Mouse (Mus musculus): ENCODE data around the gene Olfr1224-ps1. TPM values are rescaled to one million over a fixed set of nuclear protein-coding genes. Genes with fewer than 3 reads are reported as not detected.

Gene Olfr1224-ps1
- total and polyA plus RNA-seq, 2 experiments from 2014 or later, result not detected

GRCm38 (mm10) chr2:89132954-89133353, 30.9 kb downstream of the Olfr1224-ps1 start, which contains the start of gene Olfr1222:
Gene Olfr1222, minus strand, starts transcription at chr2:89133054.
- TF ChIP-seq EP300 (IDR thresholded peaks at IDR 0.05; ENCODE audit: low read depth) (no peak), CTCF (IDR thresholded peaks at IDR 0.05; ENCODE audit: low read depth) (no peak)
- WGBS, result 19% methylated on average over 3 of the region's 3 CpGs
- Histone ChIP-seq H3K4me1 (ENCODE audit: control insufficient read depth, insufficient read depth) (no peaks in the 10 kb centered on the region), H3K4me3 (ENCODE audit: low read depth, low read length) (no peak within 1 kb of the TSS), H3K36me3 (replicated peaks; ENCODE audit: control insufficient read depth, insufficient read depth, low read length) (no peaks in the 10 kb centered on the region), H3K4me2 (ENCODE audit: low read depth, low read length) (no peak within 1 kb of the TSS), H3K9me3 (replicated peaks; ENCODE audit: control insufficient read depth, low read length) (no peaks in the 10 kb centered on the region), H3K9ac (replicated peaks; ENCODE audit: low read depth, low read length) (no peak within 1 kb of the TSS), H3K27me3 (ENCODE audit: control insufficient read depth, insufficient read depth, low read length) (no peaks in the 10 kb centered on the region), H3K27ac (ENCODE audit: low read depth) (no peak within 1 kb of the TSS)
- ATAC-seq (ENCODE audit: insufficient read depth, low read depth), result no peak
- no peak for DNase-seq (ENCODE audit: low spot score)

GRCm38 (mm10) chr2:89117183-89117582, 46.7 kb downstream of the Olfr1224-ps1 start, which contains the start of gene Olfr1221:
Gene Olfr1221, minus strand, starts transcription at chr2:89117283.
- Histone ChIP-seq H3K9me3 (replicated peaks; ENCODE audit: control insufficient read depth, low read length) (no peaks in the 10 kb centered on the region), H3K4me2 (ENCODE audit: low read depth, low read length) (no peak within 1 kb of the TSS), H3K27me3 (ENCODE audit: control insufficient read depth, insufficient read depth, low read length) (no peaks in the 10 kb centered on the region), H3K36me3 (replicated peaks; ENCODE audit: control insufficient read depth, insufficient read depth, low read length) (no peaks in the 10 kb centered on the region), H3K27ac (ENCODE audit: low read depth) (no peak within 1 kb of the TSS), H3K4me1 (ENCODE audit: control insufficient read depth, insufficient read depth) (no peaks in the 10 kb centered on the region), H3K4me3 (ENCODE audit: low read depth, low read length) (no peak within 1 kb of the TSS), H3K9ac (replicated peaks; ENCODE audit: low read depth, low read length) (no peak within 1 kb of the TSS)
- WGBS, result 71% methylated on average over 2 of the region's 2 CpGs
- TF ChIP-seq CTCF (IDR thresholded peaks at IDR 0.05; ENCODE audit: low read depth) (no peak), EP300 (IDR thresholded peaks at IDR 0.05; ENCODE audit: low read depth) (no peak)
- DNase-seq (ENCODE audit: low spot score) (no peak), ATAC-seq (ENCODE audit: insufficient read depth, low read depth) (no peak)

- Histone ChIP-seq H3K9me3 (replicated peaks; ENCODE audit: control insufficient read depth, low read length) (no peaks in the 10 kb centered on the region), H3K27me3 (ENCODE audit: control insufficient read depth, insufficient read depth, low read length) (no peaks in the 10 kb centered on the region), H3K4me3 (ENCODE audit: low read depth, low read length) (no peak within 1 kb of the TSS), H3K36me3 (replicated peaks; ENCODE audit: control insufficient read depth, insufficient read depth, low read length) (no peaks in the 10 kb centered on the region), H3K4me2 (ENCODE audit: low read depth, low read length) (no peak within 1 kb of the TSS), H3K9ac (replicated peaks; ENCODE audit: low read depth, low read length) (no peak within 1 kb of the TSS), H3K27ac (ENCODE audit: low read depth) (no peak within 1 kb of the TSS), H3K4me1 (ENCODE audit: control insufficient read depth, insufficient read depth) (no peaks in the 10 kb centered on the region)
- ATAC-seq (ENCODE audit: insufficient read depth, low read depth), result no peak
- 62% methylated on average over 3 of the region's 3 CpGs for WGBS
- TF ChIP-seq EP300 (IDR thresholded peaks at IDR 0.05; ENCODE audit: low read depth), result no peak
- DNase-seq (ENCODE audit: low spot score), result no peak
These were observed 57.2 kb downstream of the Olfr1224-ps1 start, which contains the start of gene Olfr1220 for GRCm38 (mm10) chr2:89106735-89107134. Gene Olfr1220, minus strand, starts transcription at chr2:89106835.

- ATAC-seq (ENCODE audit: insufficient read depth, low read depth) (no peak), DNase-seq (ENCODE audit: low spot score) (no peak)
These were observed 58.2 kb downstream of the Olfr1224-ps1 start for GRCm38 (mm10) chr2:89105651-89106050.

More at GRCm38 (mm10) chr2:89105651-89106050, 58.2 kb downstream of the Olfr1224-ps1 start:
- H3K27ac ChIP-seq (ENCODE audit: low read depth), result no peak overlapping the region
- no peak overlapping the region for H3K4me2 ChIP-seq (ENCODE audit: low read depth, low read length)
- H3K4me1 ChIP-seq (ENCODE audit: control insufficient read depth, insufficient read depth), result no peaks in the 10 kb centered on the region
- no peaks in the 10 kb centered on the region for H3K36me3 ChIP-seq (replicated peaks; ENCODE audit: control insufficient read depth, insufficient read depth, low read length)
- H3K27me3 ChIP-seq (ENCODE audit: control insufficient read depth, insufficient read depth, low read length), result no peaks in the 10 kb centered on the region
- H3K9ac ChIP-seq (replicated peaks; ENCODE audit: low read depth, low read length), result no peak overlapping the region
- TF ChIP-seq CTCF (IDR thresholded peaks at IDR 0.05; ENCODE audit: low read depth) (no peak), EP300 (IDR thresholded peaks at IDR 0.05; ENCODE audit: low read depth) (no peak)
- no peaks in the 10 kb centered on the region for H3K9me3 ChIP-seq (replicated peaks; ENCODE audit: control insufficient read depth, low read length)
- H3K4me3 ChIP-seq (ENCODE audit: low read depth, low read length), result no peak overlapping the region

Other genes starting within 250 kb of the Olfr1224-ps1 start
- gene Olfr1209, start 248.9 kb downstream of the Olfr1224-ps1 start, total RNA-seq (2014; rRNA removed; ENCODE audit: low replicate concordance), result not detected in 2 replicates
- gene Olfr1209, start 248.9 kb downstream of the Olfr1224-ps1 start, polyA plus RNA-seq (2015; fragmentation: Nextera tagmentation; extraction: Ambion mirVana), result not detected in 2 replicates
- not detected in 2 replicates for gene Olfr1211, start 226.0 kb downstream of the Olfr1224-ps1 start, total RNA-seq (2014; rRNA removed; ENCODE audit: low replicate concordance)
- not detected in 2 replicates for gene Olfr1211, start 226.0 kb downstream of the Olfr1224-ps1 start, polyA plus RNA-seq (2015; fragmentation: Nextera tagmentation; extraction: Ambion mirVana)
- gene Olfr1212, start 210.1 kb downstream of the Olfr1224-ps1 start, total RNA-seq (2014; rRNA removed; ENCODE audit: low replicate concordance), result not detected in 2 replicates
- not detected in 2 replicates for gene Olfr1212, start 210.1 kb downstream of the Olfr1224-ps1 start, polyA plus RNA-seq (2015; fragmentation: Nextera tagmentation; extraction: Ambion mirVana)
- not detected in 2 replicates for gene Gm13762, start 183.8 kb downstream of the Olfr1224-ps1 start, total RNA-seq (2014; rRNA removed; ENCODE audit: low replicate concordance)
- not detected in 2 replicates for gene Gm13762, start 183.8 kb downstream of the Olfr1224-ps1 start, polyA plus RNA-seq (2015; fragmentation: Nextera tagmentation; extraction: Ambion mirVana)
- gene Olfr1214, start 171.4 kb downstream of the Olfr1224-ps1 start, total RNA-seq (2014; rRNA removed; ENCODE audit: low replicate concordance), result not detected in 2 replicates
- not detected in 2 replicates for gene Olfr1214, start 171.4 kb downstream of the Olfr1224-ps1 start, polyA plus RNA-seq (2015; fragmentation: Nextera tagmentation; extraction: Ambion mirVana)
- not detected in 2 replicates for gene Olfr1215, start 157.1 kb downstream of the Olfr1224-ps1 start, total RNA-seq (2014; rRNA removed; ENCODE audit: low replicate concordance)
- gene Olfr1215, start 157.1 kb downstream of the Olfr1224-ps1 start, polyA plus RNA-seq (2015; fragmentation: Nextera tagmentation; extraction: Ambion mirVana), result not detected in 2 replicates
- not detected in 2 replicates for gene Olfr1216, start 145.8 kb downstream of the Olfr1224-ps1 start, total RNA-seq (2014; rRNA removed; ENCODE audit: low replicate concordance)
- not detected in 2 replicates for gene Olfr1216, start 145.8 kb downstream of the Olfr1224-ps1 start, polyA plus RNA-seq (2015; fragmentation: Nextera tagmentation; extraction: Ambion mirVana)
- not detected in 2 replicates for gene Olfr1217, start 132.0 kb downstream of the Olfr1224-ps1 start, total RNA-seq (2014; rRNA removed; ENCODE audit: low replicate concordance)
- gene Olfr1217, start 132.0 kb downstream of the Olfr1224-ps1 start, polyA plus RNA-seq (2015; fragmentation: Nextera tagmentation; extraction: Ambion mirVana), result not detected in 2 replicates
- not detected in 2 replicates for gene Olfr1218, start 102.9 kb downstream of the Olfr1224-ps1 start, total RNA-seq (2014; rRNA removed; ENCODE audit: low replicate concordance)
- gene Olfr1218, start 102.9 kb downstream of the Olfr1224-ps1 start, polyA plus RNA-seq (2015; fragmentation: Nextera tagmentation; extraction: Ambion mirVana), result not detected in 2 replicates
- not detected in 2 replicates for gene Olfr1219, start 80.6 kb downstream of the Olfr1224-ps1 start, total RNA-seq (2014; rRNA removed; ENCODE audit: low replicate concordance)
- gene Olfr1219, start 80.6 kb downstream of the Olfr1224-ps1 start, polyA plus RNA-seq (2015; fragmentation: Nextera tagmentation; extraction: Ambion mirVana), result not detected in 2 replicates
- gene Olfr1220, start 57.3 kb downstream of the Olfr1224-ps1 start, total RNA-seq (2014; rRNA removed; ENCODE audit: low replicate concordance), result not detected in 2 replicates
- not detected in 2 replicates for gene Olfr1220, start 57.3 kb downstream of the Olfr1224-ps1 start, polyA plus RNA-seq (2015; fragmentation: Nextera tagmentation; extraction: Ambion mirVana)
- gene Olfr1221, start 46.8 kb downstream of the Olfr1224-ps1 start, total RNA-seq (2014; rRNA removed; ENCODE audit: low replicate concordance), result not detected in 2 replicates
- gene Olfr1221, start 46.8 kb downstream of the Olfr1224-ps1 start, polyA plus RNA-seq (2015; fragmentation: Nextera tagmentation; extraction: Ambion mirVana), result not detected in 2 replicates
- not detected in 2 replicates for gene Olfr1222, start 31.0 kb downstream of the Olfr1224-ps1 start, total RNA-seq (2014; rRNA removed; ENCODE audit: low replicate concordance)
- gene Olfr1222, start 31.0 kb downstream of the Olfr1224-ps1 start, polyA plus RNA-seq (2015; fragmentation: Nextera tagmentation; extraction: Ambion mirVana), result not detected in 2 replicates
- gene Olfr1223, start 12.5 kb downstream of the Olfr1224-ps1 start, total RNA-seq (2014; rRNA removed; ENCODE audit: low replicate concordance), result not detected in 2 replicates
- not detected in 2 replicates for gene Olfr1223, start 12.5 kb downstream of the Olfr1224-ps1 start, polyA plus RNA-seq (2015; fragmentation: Nextera tagmentation; extraction: Ambion mirVana)
- gene Olfr1225, start 10.6 kb upstream of the Olfr1224-ps1 start, total RNA-seq (2014; rRNA removed; ENCODE audit: low replicate concordance), result not detected in 2 replicates
- gene Olfr1225, start 10.6 kb upstream of the Olfr1224-ps1 start, polyA plus RNA-seq (2015; fragmentation: Nextera tagmentation; extraction: Ambion mirVana), result not detected in 2 replicates
- not detected in 2 replicates for gene Olfr1226, start 36.0 kb upstream of the Olfr1224-ps1 start, total RNA-seq (2014; rRNA removed; ENCODE audit: low replicate concordance)
- not detected in 2 replicates for gene Olfr1226, start 36.0 kb upstream of the Olfr1224-ps1 start, polyA plus RNA-seq (2015; fragmentation: Nextera tagmentation; extraction: Ambion mirVana)
- not detected in 2 replicates for gene Olfr1228, start 90.0 kb upstream of the Olfr1224-ps1 start, total RNA-seq (2014; rRNA removed; ENCODE audit: low replicate concordance)
- gene Olfr1228, start 90.0 kb upstream of the Olfr1224-ps1 start, polyA plus RNA-seq (2015; fragmentation: Nextera tagmentation; extraction: Ambion mirVana), result not detected in 2 replicates
- gene Olfr1229, start 123.9 kb upstream of the Olfr1224-ps1 start, total RNA-seq (2014; rRNA removed; ENCODE audit: low replicate concordance), result not detected in 2 replicates
- not detected in 2 replicates for gene Olfr1229, start 123.9 kb upstream of the Olfr1224-ps1 start, polyA plus RNA-seq (2015; fragmentation: Nextera tagmentation; extraction: Ambion mirVana)
- not detected in 2 replicates for gene Olfr1230, start 133.2 kb upstream of the Olfr1224-ps1 start, total RNA-seq (2014; rRNA removed; ENCODE audit: low replicate concordance)
- gene Olfr1230, start 133.2 kb upstream of the Olfr1224-ps1 start, polyA plus RNA-seq (2015; fragmentation: Nextera tagmentation; extraction: Ambion mirVana), result not detected in 2 replicates
- gene Olfr1231, start 143.0 kb upstream of the Olfr1224-ps1 start, total RNA-seq (2014; rRNA removed; ENCODE audit: low replicate concordance), result not detected in 2 replicates
- not detected in 2 replicates for gene Olfr1231, start 143.0 kb upstream of the Olfr1224-ps1 start, polyA plus RNA-seq (2015; fragmentation: Nextera tagmentation; extraction: Ambion mirVana)
- gene Olfr1232, start 165.6 kb upstream of the Olfr1224-ps1 start, total RNA-seq (2014; rRNA removed; ENCODE audit: low replicate concordance), result not detected in 2 replicates
- not detected in 2 replicates for gene Olfr1232, start 165.6 kb upstream of the Olfr1224-ps1 start, polyA plus RNA-seq (2015; fragmentation: Nextera tagmentation; extraction: Ambion mirVana)
- gene Olfr1233, start 178.3 kb upstream of the Olfr1224-ps1 start, total RNA-seq (2014; rRNA removed; ENCODE audit: low replicate concordance), result not detected in 2 replicates
- not detected in 2 replicates for gene Olfr1233, start 178.3 kb upstream of the Olfr1224-ps1 start, polyA plus RNA-seq (2015; fragmentation: Nextera tagmentation; extraction: Ambion mirVana)
- not detected in 2 replicates for gene Olfr1234, start 200.8 kb upstream of the Olfr1224-ps1 start, total RNA-seq (2014; rRNA removed; ENCODE audit: low replicate concordance)
- not detected in 2 replicates for gene Olfr1234, start 200.8 kb upstream of the Olfr1224-ps1 start, polyA plus RNA-seq (2015; fragmentation: Nextera tagmentation; extraction: Ambion mirVana)
- not detected in 2 replicates for gene Olfr1238, start 245.6 kb upstream of the Olfr1224-ps1 start, total RNA-seq (2014; rRNA removed; ENCODE audit: low replicate concordance)
- gene Olfr1238, start 245.6 kb upstream of the Olfr1224-ps1 start, polyA plus RNA-seq (2015; fragmentation: Nextera tagmentation; extraction: Ambion mirVana), result not detected in 2 replicates

Measured in heart, postnatal 0 days (tissue).